24 mouse cellular contexts compared by ENCODE assay signal in genomic region chr19:55313649-55314048, GRCm38 (mm10). TPM values are rescaled to one million over a fixed set of nuclear protein-coding genes. Genes with fewer than 3 reads are reported as not detected.
DNase-seq lines count a peak whose midpoint lies in the region; ATAC-seq and TF ChIP-seq lines count a peak whose summit lies in the region.
"Had no signal": no experiment of that assay in that cellular context is flagged by ENCODE, and none has a peak within 500 bp of the region (broad histone marks: within the 10 kb centered on the region; RNA-seq: fewer than 3 reads in every experiment).

No protein-coding gene starts in this region.

- peak overlapping the region; percentile 27; the same call in 1 of the 2 replicates for H3K4me2 ChIP-seq in lung, embryonic 14.5 days
- peak overlapping the region; percentile 90 for H3K4me2 ChIP-seq in liver, embryonic 12.5 days
- 0 out of 2 replicates have a peak overlapping the region, but pooled peaks have one; percentile 15 for H3K4me2 ChIP-seq in liver, postnatal 0 days (ENCODE audit: low read depth, low read length)
- H3K4me2 ChIP-seq: embryonic facial prominence, embryonic 12.5 days had no signal

- no peak for ATAC-seq in lung, embryonic 14.5 days (ENCODE audit: insufficient read depth)
- ATAC-seq in liver, embryonic 12.5 days, result no peak
- no peak for ATAC-seq in liver, postnatal 0 days
- ATAC-seq: activated CD4-positive, CD25-positive, alpha-beta regulatory T cell, adult 4 months; forebrain, postnatal 0 days; intestine, embryonic 15.5 days; midbrain, embryonic 16.5 days had no signal

- H3K4me3 ChIP-seq in lung, embryonic 14.5 days (ENCODE audit: low read depth, low read length), result no peak overlapping the region; the same call in 1 of the 2 replicates
- H3K4me3 ChIP-seq in liver, embryonic 12.5 days, result no peak overlapping the region
- H3K4me3 ChIP-seq in liver, postnatal 0 days (ENCODE audit: low read depth, low read length), result no peak overlapping the region
- H3K4me3 ChIP-seq in cerebellum, adult 2 months (replicated peaks; ENCODE audit: insufficient read depth, low read depth, low read length), result no peak overlapping the region
- H3K4me3 ChIP-seq: embryonic facial prominence, embryonic 12.5 days; heart, adult 2 months; heart, embryonic 15.5 days had no signal

- 92% methylated on average over 2 of the region's 2 CpGs for WGBS in lung, embryonic 14.5 days
- 98% methylated on average over 2 of the region's 2 CpGs for WGBS in liver, embryonic 12.5 days (ENCODE audit: insufficient replicate concordance)
- WGBS in liver, postnatal 0 days (ENCODE audit: insufficient replicate concordance), result 87% methylated on average over 2 of the region's 2 CpGs
- 89% methylated on average over 2 of the region's 2 CpGs for WGBS in cerebellum, adult 2 months

- no peak for TF ChIP-seq POLR2A in cerebellum, adult 2 months (IDR thresholded peaks at IDR 0.05; ENCODE audit: borderline replicate concordance, insufficient read depth, low read length)

- H3K27me3 ChIP-seq in lung, embryonic 14.5 days (ENCODE audit: insufficient read depth, low read length), result no peaks in the 10 kb centered on the region
- no peaks in the 10 kb centered on the region for H3K27me3 ChIP-seq in liver, embryonic 12.5 days (replicated peaks)
- H3K27me3 ChIP-seq in liver, postnatal 0 days (ENCODE audit: insufficient read depth, low read length), result no peaks in the 10 kb centered on the region
- no peaks in the 10 kb centered on the region for H3K27me3 ChIP-seq in cerebellum, adult 2 months (ENCODE audit: control insufficient read depth, insufficient read depth, low read length)
- H3K27me3 ChIP-seq: embryonic facial prominence, embryonic 12.5 days; heart, embryonic 15.5 days; intestine, embryonic 15.5 days had no signal

- no peaks in the 10 kb centered on the region for H3K9me3 ChIP-seq in lung, embryonic 14.5 days (ENCODE audit: low read depth, low read length)
- no peaks in the 10 kb centered on the region for H3K9me3 ChIP-seq in liver, embryonic 12.5 days (replicated peaks)
- H3K9me3 ChIP-seq in liver, postnatal 0 days (ENCODE audit: low read length), result no peaks in the 10 kb centered on the region
- H3K9me3 ChIP-seq: embryonic facial prominence, embryonic 12.5 days; G1E; heart, embryonic 15.5 days; intestine, embryonic 15.5 days had no signal

- no peak overlapping the region for H3K9ac ChIP-seq in lung, embryonic 14.5 days
- peak overlapping the region; percentile 7; the same call in 1 of the 2 replicates for H3K9ac ChIP-seq in liver, embryonic 12.5 days
- H3K9ac ChIP-seq in liver, postnatal 0 days (replicated peaks), result no peak overlapping the region
- H3K9ac ChIP-seq: embryonic facial prominence, embryonic 12.5 days; forebrain, postnatal 0 days; heart, embryonic 15.5 days; hindbrain, embryonic 14.5 days; intestine, embryonic 15.5 days had no signal

- no peak overlapping the region for H3K27ac ChIP-seq in lung, embryonic 14.5 days (ENCODE audit: low read depth)
- H3K27ac ChIP-seq in liver, embryonic 12.5 days, result no peak overlapping the region
- no peak overlapping the region for H3K27ac ChIP-seq in liver, postnatal 0 days (ENCODE audit: low read depth)
- no peak overlapping the region for H3K27ac ChIP-seq in cerebellum, adult 2 months (ENCODE audit: insufficient read depth, low read length)
- H3K27ac ChIP-seq: embryonic facial prominence, embryonic 12.5 days; heart, adult 2 months; heart, embryonic 15.5 days; hindbrain, embryonic 14.5 days; intestine, embryonic 15.5 days; macrophage; stomach, postnatal 0 days had no signal

- TF ChIP-seq EP300 in liver, postnatal 0 days (IDR thresholded peaks at IDR 0.05; ENCODE audit: low read depth), result no peak

- peaks cover 44% of the 10 kb centered on the region for H3K36me3 ChIP-seq in lung, embryonic 14.5 days (ENCODE audit: insufficient read depth)
- H3K36me3 ChIP-seq in liver, embryonic 12.5 days, result peaks cover 49% of the 10 kb centered on the region
- peaks cover 40% of the 10 kb centered on the region for H3K36me3 ChIP-seq in liver, postnatal 0 days (replicated peaks; ENCODE audit: insufficient read depth, low read length)

- no peak for TF ChIP-seq CTCF in lung, embryonic 14.5 days (IDR thresholded peaks at IDR 0.05; ENCODE audit: low read depth)
- no peak for TF ChIP-seq CTCF in liver, postnatal 0 days (IDR thresholded peaks at IDR 0.05; ENCODE audit: low read depth)
- no peak for TF ChIP-seq CTCF in cerebellum, adult 2 months (IDR thresholded peaks at IDR 0.05; ENCODE audit: borderline replicate concordance, insufficient read depth, low read depth, low read length)

- peaks cover 4% of the 10 kb centered on the region; the same call in 1 of the 2 replicates for H3K4me1 ChIP-seq in lung, embryonic 14.5 days (ENCODE audit: insufficient read depth)
- H3K4me1 ChIP-seq in liver, embryonic 12.5 days, result peaks cover 43% of the 10 kb centered on the region
- H3K4me1 ChIP-seq in liver, postnatal 0 days (ENCODE audit: insufficient read depth), result peaks cover 20% of the 10 kb centered on the region; the same call in 1 of the 2 replicates
- no peaks in the 10 kb centered on the region; the same call in 1 of the 2 replicates for H3K4me1 ChIP-seq in cerebellum, adult 2 months (ENCODE audit: control insufficient read depth, insufficient read depth, low read length)

- intact Hi-C loops in heart, postnatal 25 days (cut with DNase I), result loop anchor here (10.0 kb wide), 1 partner anchor 209 kb away; no protein-coding TSS in a partner anchor

- peak; percentile 15 for DNase-seq in heart, adult 11 months
- no peak for DNase-seq in heart, postnatal 25 days (ENCODE audit: low spot score)
- no peak for DNase-seq in lung, embryonic 14.5 days
- no peak for DNase-seq in lung, postnatal 25 days (ENCODE audit: low spot score)
- no peak for DNase-seq in liver, postnatal 0 days
- DNase-seq in cerebellum, adult 2 months, result no peak
- DNase-seq: adrenal gland, postnatal 10 days; cerebellum, adult 18-20 months; cerebellum, postnatal 25 days; forebrain, postnatal 0 days; gastrocnemius, postnatal 25 days; heart, adult 2 months; heart, postnatal 4 days; kidney, postnatal 4 days had no signal

RNA-seq across cellular contexts. Expression of gene Zdhhc6, which starts 2.2 kb away (rescaled TPM):
- 10 to 100 TPM; 19.1 to 19.3 TPM for total RNA-seq in heart, postnatal 25 days (2021)
- 105 and 106 TPM in 2 replicates for polyA plus RNA-seq in lung, embryonic 14.5 days (2014; fragmentation: Nextera tagmentation; extraction: Ambion mirVana)
- polyA plus RNA-seq in liver, embryonic 12.5 days (2016; fragmentation: Nextera tagmentation; extraction: Ambion mirVana), result 81.9 and 83.4 TPM in 2 replicates
- 49.0 and 49.9 TPM in 2 replicates for polyA plus RNA-seq in liver, postnatal 0 days (2015; fragmentation: Nextera tagmentation; extraction: Ambion mirVana)
- 26.4 and 27.0 TPM in 2 replicates for polyA plus RNA-seq in cerebellum, adult 2 months (2012; rRNA removed)

RNA-seq across cellular contexts. Expression of gene Vti1a, which starts 2.4 kb away (rescaled TPM):
- total RNA-seq in heart, postnatal 25 days (2021), result 10 to 100 TPM; 14.0 to 16.5 TPM
- polyA plus RNA-seq in lung, embryonic 14.5 days (2014; fragmentation: Nextera tagmentation; extraction: Ambion mirVana), result 25.0 and 25.5 TPM in 2 replicates
- 23.9 and 24.5 TPM in 2 replicates for polyA plus RNA-seq in liver, embryonic 12.5 days (2016; fragmentation: Nextera tagmentation; extraction: Ambion mirVana)
- polyA plus RNA-seq in liver, postnatal 0 days (2015; fragmentation: Nextera tagmentation; extraction: Ambion mirVana), result 9.7 and 10.5 TPM in 2 replicates
- polyA plus RNA-seq in cerebellum, adult 2 months (2012; rRNA removed), result 34.7 and 35.0 TPM in 2 replicates

Comparison
In these comparisons a context has a peak if more than half of its experiments do, and no peak if none do; other contexts are left out.
1. H3K4me2 ChIP-seq: peak in every context shown above with its lines; median percentile 90 in liver, embryonic 12.5 days; 27 in lung, embryonic 14.5 days; 15 in liver, postnatal 0 days.